Mouse (Mus musculus) forebrain, embryonic 14.5 days (tissue): ENCODE measurements around the gene Lhfp. TPM values are rescaled to one million over a fixed set of nuclear protein-coding genes. Genes with fewer than 3 reads are reported as not detected.

Experiments used
- ATAC-seq: fragments of 200-750 bp; cut with Nextera tagmentation; 2 replicates; pipeline ENCODE4 v1.8.0; 2017; ENCODE audit warnings: mild to moderate bottlenecking, moderate library complexity
- DNase-seq: peaks from one replicate; pipeline ENCODE4 v3.0.0-alpha.2; 2015; ENCODE audit warnings: low spot score
- H3K27ac ChIP-seq: fragments of 300-500 bp; sonication (generic); 2 replicates; pipeline ENCODE4 v1.5.1; 2014; ENCODE audit warnings: low read depth, mild to moderate bottlenecking, control low read depth, low read length, moderate library complexity
- H3K27me3 ChIP-seq: fragments of 300-500 bp; sonication (generic); replicated peaks from 2 replicates; pipeline ENCODE4 v1.6.1; 2014; ENCODE audit warnings: low read length, control low read depth, mixed read lengths; ENCODE audit not compliant: control insufficient read depth, insufficient read depth
- H3K36me3 ChIP-seq: fragments of 300-500 bp; sonication (generic); 2 replicates; pipeline ENCODE4 v1.6.1; 2014; ENCODE audit warnings: low read length, control low read depth; ENCODE audit not compliant: control insufficient read depth, insufficient read depth
- H3K4me1 ChIP-seq: fragments of 300-500 bp; sonication (generic); 2 replicates; pipeline ENCODE4 v1.6.1; 2014; ENCODE audit warnings: antibody characterized with exemption, low read length, control low read depth; ENCODE audit not compliant: control insufficient read depth, insufficient read depth
- H3K4me2 ChIP-seq: fragments of 300-500 bp; sonication (generic); 2 replicates; pipeline ENCODE4 v1.6.1; 2014; ENCODE audit warnings: mild to moderate bottlenecking, control low read depth, low read length
- H3K4me3 ChIP-seq: fragments of 300-500 bp; sonication (generic); 2 replicates; pipeline ENCODE4 v1.5.1; 2014; ENCODE audit warnings: low read depth, low read length, control low read depth
- H3K9ac ChIP-seq: fragments of 300-500 bp; sonication (generic); 2 replicates; pipeline ENCODE4 v1.6.1; 2014; ENCODE audit warnings: mild to moderate bottlenecking, low read length, control low read depth, moderate library complexity
- H3K9me3 ChIP-seq: fragments of 300-500 bp; sonication (generic); replicated peaks from 2 replicates; pipeline ENCODE4 v1.6.1; 2016; ENCODE audit warnings: low read length, control low read depth, mixed read lengths; ENCODE audit not compliant: control insufficient read depth
- WGBS: fragments of 180-500 bp; shearing (Covaris S2); extraction: QIAGEN DNeasy Blood & Tissue Kit; methylation state at CpG from one replicate; pipeline ENCODE4 v1.1.7; 2014; 5-methylcytosine and 5-hydroxymethylcytosine counted together
- polyA plus RNA-seq: library from polyadenylated mRNA; unstranded; fragments of >200 nt; fragmentation: Nextera tagmentation; extraction: Ambion mirVana; gene quantifications from 2 replicates; pipeline ENCODE4 v1.2.1, GENCODE M21; 2014

The Lhfp gene
- polyA plus RNA-seq, 1 experiment from 2014 or later = 37.4 TPM

DNA sequence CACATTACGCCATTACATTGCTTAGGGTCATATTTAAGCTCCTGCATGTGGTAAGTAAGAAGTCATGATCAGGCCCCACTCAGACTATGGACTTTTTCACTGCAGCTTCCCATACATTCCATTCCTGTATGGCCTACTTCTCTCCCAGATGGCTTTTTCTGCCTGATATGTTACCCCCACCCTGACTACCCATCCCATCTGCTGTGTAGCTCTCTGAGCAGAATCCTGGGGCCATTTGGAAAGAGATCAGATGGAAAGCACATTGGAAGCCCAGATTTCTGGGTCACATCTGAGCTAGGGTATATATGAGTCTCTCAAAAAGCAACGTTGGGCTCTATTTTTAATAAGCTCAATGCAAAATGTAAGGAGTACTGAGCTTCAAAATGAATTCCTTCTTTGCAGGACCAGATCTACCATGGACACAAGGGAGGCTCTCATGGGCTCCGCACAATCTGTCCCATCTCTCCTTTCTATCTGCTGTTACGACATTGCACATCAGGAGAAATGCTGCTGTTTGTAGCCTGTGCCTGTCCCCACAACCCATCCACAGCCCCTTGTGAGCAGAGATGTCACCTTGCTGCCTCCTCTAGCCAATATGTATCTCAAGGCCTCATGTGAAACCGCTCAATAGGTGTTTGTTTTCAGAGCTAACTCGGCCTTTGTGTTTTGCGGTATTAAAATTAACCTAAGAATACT, 108.4 kb downstream of the Lhfp start:
- H3K27ac ChIP-seq = no peak overlapping the region
- no peaks in the 10 kb centered on the region for H3K27me3 ChIP-seq
- no peaks in the 10 kb centered on the region for H3K9me3 ChIP-seq
- H3K9ac ChIP-seq = no peak overlapping the region
- H3K4me1 ChIP-seq = no peaks in the 10 kb centered on the region
- 91% methylated on average over 7 of the region's 7 CpGs for WGBS
- no peak overlapping the region for H3K4me2 ChIP-seq
- H3K4me3 ChIP-seq = no peak overlapping the region
- ATAC-seq = no peak
- no peak for DNase-seq
- no peaks in the 10 kb centered on the region for H3K36me3 ChIP-seq

DNA sequence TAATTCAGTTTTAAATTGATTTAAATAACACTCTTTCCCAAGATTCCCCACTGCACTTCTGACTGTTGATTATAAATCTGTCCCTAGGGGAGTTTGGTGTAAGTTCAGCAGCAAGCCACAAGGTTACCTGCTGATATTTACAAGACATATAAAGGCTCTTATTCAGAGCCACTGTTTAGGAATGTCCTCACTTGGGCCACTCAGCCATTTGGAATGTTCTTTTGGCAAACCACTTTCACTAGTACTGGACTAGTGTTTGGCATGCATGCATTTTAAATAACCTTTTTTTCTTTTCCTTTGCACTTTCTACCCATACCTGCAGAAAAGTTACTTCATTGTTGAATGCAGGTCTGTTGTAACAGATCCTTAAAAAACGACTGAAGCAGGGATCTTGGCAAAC, 109.8 kb downstream of the Lhfp start:
- Histone ChIP-seq H3K9me3 (no peaks in the 10 kb centered on the region), H3K9ac (no peak overlapping the region), H3K4me1 (no peaks in the 10 kb centered on the region), H3K4me2 (no peak overlapping the region), H3K27ac (no peak overlapping the region), H3K36me3 (no peaks in the 10 kb centered on the region), H3K27me3 (no peaks in the 10 kb centered on the region), H3K4me3 (no peak overlapping the region)
- WGBS = 56% methylated on average over 1 of the region's 1 CpGs
- ATAC-seq (no peak), DNase-seq (no peak)

DNA sequence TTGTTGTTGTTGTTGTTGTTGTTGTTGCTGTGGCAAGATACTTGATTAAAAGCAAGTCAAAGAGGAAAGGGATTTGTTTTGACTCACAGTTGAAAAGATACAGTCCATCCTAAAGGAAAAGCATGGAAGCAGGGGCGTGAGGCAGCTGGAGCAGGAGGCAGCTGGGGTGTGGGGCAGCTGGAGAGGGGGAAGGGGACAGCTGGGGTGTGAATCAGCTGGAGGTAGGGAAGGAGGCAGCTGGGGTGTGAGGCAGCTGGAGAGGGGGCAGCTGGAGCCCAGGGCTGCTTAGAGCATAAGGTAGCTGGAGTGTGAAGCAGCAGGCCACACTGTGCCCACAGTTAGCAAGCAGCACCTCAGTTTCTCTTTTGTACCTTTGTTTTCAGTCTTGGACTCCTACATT, 110.3 kb downstream of the Lhfp start:
- H3K27ac ChIP-seq = no peak overlapping the region
- WGBS = 88% methylated on average over 1 of the region's 1 CpGs
- no peak overlapping the region for H3K4me3 ChIP-seq
- no peaks in the 10 kb centered on the region for H3K4me1 ChIP-seq
- ATAC-seq = no peak
- no peaks in the 10 kb centered on the region for H3K36me3 ChIP-seq
- no peaks in the 10 kb centered on the region for H3K27me3 ChIP-seq
- H3K9me3 ChIP-seq = no peaks in the 10 kb centered on the region
- no peak overlapping the region for H3K9ac ChIP-seq
- no peak overlapping the region for H3K4me2 ChIP-seq
- no peak for DNase-seq

DNA sequence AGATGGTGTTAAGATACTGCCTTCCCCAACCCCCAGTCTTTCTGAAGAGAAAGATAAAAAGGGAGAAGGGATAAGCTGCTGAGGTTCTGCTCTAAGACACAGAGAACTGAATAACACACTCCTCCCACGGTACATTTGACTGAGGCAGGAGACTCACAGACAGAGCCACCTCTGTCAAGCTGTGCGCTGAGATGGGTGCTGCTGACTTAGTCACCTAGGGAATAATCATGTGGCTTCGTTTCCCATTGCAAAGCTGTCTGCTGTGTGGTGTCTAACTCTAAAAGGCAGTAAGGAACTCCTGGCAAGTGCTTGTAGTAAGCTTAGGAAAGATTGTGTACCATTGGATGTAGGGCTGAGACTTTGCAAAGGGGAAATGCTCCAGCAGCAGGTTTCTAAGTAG, 120.6 kb downstream of the Lhfp start:
- Histone ChIP-seq H3K9me3 (no peaks in the 10 kb centered on the region), H3K27ac (no peak overlapping the region), H3K4me3 (no peak overlapping the region), H3K4me1 (no peaks in the 10 kb centered on the region), H3K27me3 (no peaks in the 10 kb centered on the region), H3K36me3 (no peaks in the 10 kb centered on the region), H3K4me2 (no peak overlapping the region), H3K9ac (no peak overlapping the region)
- ATAC-seq = no peak
- 77% methylated on average over 3 of the region's 3 CpGs for WGBS
- DNase-seq = no peak

DNA sequence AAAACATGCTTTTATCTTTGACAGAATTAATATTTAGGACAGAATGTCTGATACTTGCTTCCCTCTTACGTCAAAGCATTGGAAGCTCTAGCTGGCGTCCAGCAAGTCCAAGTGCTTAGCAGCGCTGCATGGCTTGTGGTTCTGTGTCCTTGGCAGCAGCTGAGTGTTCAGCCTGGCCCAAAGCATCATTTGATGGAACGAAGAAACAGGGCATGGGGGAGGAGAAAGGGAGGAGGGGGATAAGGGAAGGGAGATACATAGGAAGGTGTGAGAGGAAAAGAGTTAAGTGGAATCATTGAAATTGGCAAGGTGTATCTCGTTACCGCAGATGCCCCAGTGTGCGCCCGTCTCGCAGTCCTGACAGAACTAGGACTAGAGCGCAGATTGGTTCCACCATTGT, 124.0 kb downstream of the Lhfp start:
- no peaks in the 10 kb centered on the region for H3K9me3 ChIP-seq

DNA sequence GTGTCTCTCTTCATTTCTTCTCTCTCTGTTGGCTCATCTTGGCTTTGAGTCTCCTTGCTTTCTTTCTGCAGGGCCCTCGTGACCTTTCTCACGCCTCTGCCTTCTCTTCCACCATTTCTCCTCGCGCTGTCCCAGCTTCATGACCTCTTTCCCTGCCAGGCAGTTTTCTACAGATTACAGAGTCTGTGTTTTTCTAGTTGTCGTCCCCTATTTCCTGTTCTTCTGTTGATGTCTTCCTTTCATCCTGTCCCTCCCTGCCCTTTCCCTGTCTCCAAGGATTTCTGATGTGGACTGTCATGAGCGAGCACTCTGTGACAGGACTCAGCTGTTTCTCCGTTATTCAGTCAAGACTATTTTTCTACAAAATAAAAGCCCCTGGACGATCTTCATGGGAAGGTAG, 124.7 kb downstream of the Lhfp start:
- Histone ChIP-seq H3K27me3 (no peaks in the 10 kb centered on the region), H3K4me2 (no peak overlapping the region), H3K4me1 (no peaks in the 10 kb centered on the region), H3K36me3 (no peaks in the 10 kb centered on the region), H3K9me3 (no peaks in the 10 kb centered on the region), H3K9ac (no peak overlapping the region), H3K4me3 (no peak overlapping the region), H3K27ac (no peak overlapping the region)
- no peak for ATAC-seq
- no peak for DNase-seq
- WGBS = 77% methylated on average over 8 of the region's 8 CpGs

More for the DNA sequence above, 124.0 kb downstream of the Lhfp start:
- Histone ChIP-seq H3K4me2 (no peak overlapping the region), H3K27me3 (no peaks in the 10 kb centered on the region), H3K9ac (no peak overlapping the region), H3K36me3 (no peaks in the 10 kb centered on the region), H3K4me1 (no peaks in the 10 kb centered on the region), H3K27ac (no peak overlapping the region), H3K4me3 (no peak overlapping the region)
- WGBS = 85% methylated on average over 10 of the region's 10 CpGs
- ATAC-seq (no peak), DNase-seq (no peak)

- Histone ChIP-seq H3K9me3 (no peaks in the 10 kb centered on the region), H3K4me3 (no peak overlapping the region), H3K27ac (no peak overlapping the region), H3K36me3 (no peaks in the 10 kb centered on the region), H3K9ac (no peak overlapping the region), H3K4me1 (no peaks in the 10 kb centered on the region), H3K27me3 (no peaks in the 10 kb centered on the region), H3K4me2 (no peak overlapping the region)
- WGBS = 92% methylated on average over 3 of the region's 3 CpGs
- DNase-seq (no peak), ATAC-seq (no peak)
Measured at GRCm38 (mm10) chr3:53169486-53169885, 128.2 kb downstream of the Lhfp start.

GRCm38 (mm10) chr3:53173310-53174063, 132.2 kb downstream of the Lhfp start:
- ATAC-seq = no peak
- Histone ChIP-seq H3K9ac (no peak overlapping the region), H3K4me2 (no peak overlapping the region), H3K4me1 (no peaks in the 10 kb centered on the region), H3K27me3 (no peaks in the 10 kb centered on the region), H3K27ac (no peak overlapping the region), H3K36me3 (no peaks in the 10 kb centered on the region), H3K4me3 (no peak overlapping the region), H3K9me3 (no peaks in the 10 kb centered on the region)
- no peak for DNase-seq
- 77% methylated on average over 10 of the region's 10 CpGs for WGBS

GRCm38 (mm10) chr3:53179936-53180335, 138.6 kb downstream of the Lhfp start:
- Histone ChIP-seq H3K4me1 (no peaks in the 10 kb centered on the region), H3K27me3 (no peaks in the 10 kb centered on the region), H3K27ac (no peak overlapping the region), H3K4me2 (no peak overlapping the region), H3K4me3 (no peak overlapping the region), H3K9me3 (no peaks in the 10 kb centered on the region), H3K9ac (no peak overlapping the region), H3K36me3 (no peaks in the 10 kb centered on the region)
- no peak for ATAC-seq
- 92% methylated on average over 6 of the region's 6 CpGs for WGBS
- DNase-seq = no peak
